Mouse (Mus musculus) hematopoietic stem cell, adult 5-6 weeks (primary cell): Measurements from ENCODE around the gene Smtnl2. TPM values are rescaled to one million over a fixed set of nuclear protein-coding genes. Genes with fewer than 3 reads are reported as not detected.
"Not testable (repeated sequence)": the region's sequence is repeated elsewhere in the genome, so short reads cannot be mapped to it uniquely, and the experiment has no call there.

Experiments
- ATAC-seq, 2 experiments: fragments of 125-278 bp in 1 of 2; replicated peaks in 1 of 2; 2 replicates each; pipeline ENCODE4 v1.8.0; 2016 to 2017; ENCODE audit warnings: inconsistent platforms in 2 of 2, mild to moderate bottlenecking in 2 of 2, moderate number of reproducible peaks in 2 of 2, low read depth in 1 of 2, moderate TSS enrichment in 1 of 2; ENCODE audit not compliant: low FRiP score in 2 of 2, poor library complexity in 2 of 2, severe bottlenecking in 2 of 2, insufficient read depth in 1 of 2, low TSS enrichment in 1 of 2
- total RNA-seq: library from RNA; stranded (forward); fragments of 172-1452, 232-1000 nt; gene quantifications from 2 replicates; pipeline ENCODE4 v1.2.3, GENCODE M21; 2017

The Smtnl2 gene
- 0.35 and 0.44 TPM in 2 replicates for total RNA-seq

DNA sequence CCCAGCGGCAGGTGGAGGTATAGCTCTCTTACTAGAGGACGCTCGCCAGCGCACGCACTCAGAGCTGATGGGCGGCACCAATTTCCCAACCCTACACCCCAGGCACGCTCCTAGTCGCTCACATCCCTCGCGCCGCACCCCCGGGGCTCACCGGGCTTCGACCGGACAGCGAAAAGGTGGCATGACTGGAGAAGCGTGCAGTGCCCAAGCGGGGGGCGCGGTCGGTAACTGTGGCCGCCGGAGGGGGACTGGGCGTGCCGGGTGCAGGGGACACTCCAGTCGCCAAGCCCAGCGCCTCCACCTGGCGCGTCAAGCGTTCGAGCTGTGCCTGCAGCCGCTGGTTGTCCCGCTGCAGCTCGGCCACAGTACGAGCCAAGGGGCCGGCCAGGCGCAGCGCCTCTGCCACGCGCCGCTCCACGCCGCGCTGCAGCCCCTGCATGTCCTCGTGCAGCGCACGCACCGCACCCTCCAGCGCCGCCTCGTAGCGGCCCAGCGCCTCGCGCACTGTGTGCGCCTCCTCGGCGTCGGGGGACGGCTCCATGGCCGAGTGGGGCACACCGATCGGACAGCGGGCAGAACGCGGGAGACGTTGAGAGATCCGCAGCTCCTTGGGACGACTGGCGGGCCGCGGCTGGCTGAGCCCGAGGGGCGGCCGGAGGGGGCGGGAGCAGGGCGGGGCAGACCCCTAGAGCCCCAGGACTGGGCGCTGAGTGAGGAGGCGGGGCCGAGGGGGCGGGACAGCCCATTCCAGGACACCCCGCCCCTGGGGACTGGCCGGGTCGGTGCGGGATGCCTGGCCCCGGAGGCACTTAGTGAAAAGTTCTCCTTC is at the start of gene Smtnl2:
Gene Smtnl2 (minus strand): TSS at position 621 of the 829 bp plus-strand sequence.
- ATAC-seq = peak; percentile 72 to 75

DNA sequence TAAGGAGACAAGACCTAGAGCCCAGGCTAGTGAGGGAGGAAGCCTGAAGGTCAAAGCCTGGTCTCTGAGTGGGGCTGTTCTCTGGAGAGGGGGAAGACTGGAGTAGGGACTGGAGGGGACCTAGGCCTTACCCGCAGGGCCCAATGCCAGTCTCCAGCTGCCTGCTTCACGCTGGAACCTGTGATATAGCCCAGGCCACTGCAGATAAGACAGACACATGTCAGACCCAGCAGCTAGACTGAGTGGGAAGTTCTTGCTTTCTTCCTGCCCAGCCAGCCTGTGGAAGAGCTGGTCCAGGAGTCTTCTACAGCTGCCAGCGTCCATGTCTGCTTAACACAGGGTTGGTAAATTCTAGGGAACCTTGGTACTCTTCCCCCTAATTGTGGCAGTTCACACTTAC is 47.0 kb upstream of the Smtnl2 start:
- ATAC-seq = no peak; a peak in 1 of 4 replicates

DNA sequence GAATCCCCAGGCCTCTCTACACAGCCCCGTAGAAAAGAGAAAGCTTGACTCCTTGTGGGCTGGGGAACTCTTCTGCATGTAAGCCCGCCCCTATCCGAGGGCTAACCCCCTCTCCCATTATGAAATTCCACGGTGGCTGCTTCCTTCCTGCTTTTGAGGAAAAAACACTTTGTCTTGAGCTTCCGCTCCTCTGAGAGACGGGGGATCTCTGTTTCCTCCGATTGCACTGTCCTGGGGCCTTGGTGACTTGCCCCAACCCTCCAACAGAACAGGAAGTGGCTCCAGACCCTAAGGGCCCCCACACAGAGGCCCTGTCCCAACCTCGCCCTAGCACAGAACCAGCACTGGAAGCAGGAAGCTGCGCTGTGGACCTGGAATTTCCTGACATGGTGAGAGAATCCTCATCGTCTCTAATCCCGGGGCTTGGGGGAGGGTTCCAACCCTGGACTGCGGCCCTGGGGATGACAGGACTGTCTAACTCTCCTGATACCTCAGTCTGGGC is 46.5 kb upstream of the Smtnl2 start:
- peak; percentile 34 to 57; a peak in 3 of 4 replicates for ATAC-seq

DNA sequence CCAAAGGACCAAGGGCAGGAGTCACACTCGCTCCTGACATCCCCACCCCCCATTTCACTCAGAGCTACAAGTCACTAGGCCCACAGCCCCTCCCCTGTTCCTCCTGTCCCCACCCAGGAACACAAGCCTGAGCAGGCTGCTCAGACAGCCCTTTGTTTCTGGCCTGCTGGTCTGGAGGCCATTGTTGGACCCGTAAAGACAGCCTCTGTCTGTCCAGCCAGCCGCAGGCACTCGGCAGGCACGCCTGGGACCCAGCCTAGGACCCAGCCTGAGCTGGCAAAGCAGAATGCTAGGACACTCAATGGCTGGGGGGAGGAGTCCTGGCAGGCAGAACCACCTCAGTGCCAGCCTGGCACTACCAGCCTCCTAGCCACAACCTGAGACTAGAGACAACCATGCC is 44.2 kb upstream of the Smtnl2 start:
- no peak for ATAC-seq

DNA sequence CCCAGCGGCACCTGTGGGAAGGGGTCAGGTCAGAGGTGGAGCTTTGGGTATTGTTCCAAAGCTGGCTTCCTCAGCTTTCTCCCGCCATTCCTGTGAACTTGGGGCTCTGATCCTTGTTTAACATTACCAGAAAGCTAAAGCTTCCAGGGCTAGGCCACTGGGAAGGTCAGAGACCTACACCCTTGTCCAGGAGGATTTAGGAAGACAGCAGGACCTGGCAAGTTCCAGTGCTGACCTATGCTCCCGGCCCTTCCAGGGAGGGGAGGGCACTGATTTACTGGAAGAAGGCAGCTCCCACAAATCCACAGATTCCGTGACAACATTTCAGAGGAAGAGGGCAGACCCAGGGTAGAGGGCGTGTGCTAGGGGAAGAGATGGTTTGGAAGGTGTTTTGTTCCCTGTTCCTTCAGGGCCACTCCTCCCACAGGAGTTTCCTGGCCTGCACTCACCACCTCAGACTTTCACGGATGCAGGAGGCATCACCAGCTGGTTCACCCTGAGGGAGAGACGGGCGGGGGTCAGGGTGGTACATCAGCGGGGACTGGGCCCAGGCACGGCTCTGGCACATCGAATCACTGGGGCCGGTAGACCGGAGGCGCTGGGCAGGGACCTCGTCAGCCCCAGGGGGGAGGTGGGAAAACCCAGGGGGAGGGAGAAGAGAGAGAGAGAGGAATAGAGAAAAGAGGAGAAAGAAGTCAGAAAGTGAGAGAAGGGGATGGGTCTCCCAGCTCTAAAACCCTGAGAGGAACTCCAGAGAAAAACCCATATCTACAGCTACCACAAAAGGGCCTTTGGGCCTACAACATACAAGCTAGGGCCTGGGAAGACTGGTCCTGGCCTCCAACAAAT is 41.8 kb upstream of the Smtnl2 start:
- ATAC-seq = no peak

DNA sequence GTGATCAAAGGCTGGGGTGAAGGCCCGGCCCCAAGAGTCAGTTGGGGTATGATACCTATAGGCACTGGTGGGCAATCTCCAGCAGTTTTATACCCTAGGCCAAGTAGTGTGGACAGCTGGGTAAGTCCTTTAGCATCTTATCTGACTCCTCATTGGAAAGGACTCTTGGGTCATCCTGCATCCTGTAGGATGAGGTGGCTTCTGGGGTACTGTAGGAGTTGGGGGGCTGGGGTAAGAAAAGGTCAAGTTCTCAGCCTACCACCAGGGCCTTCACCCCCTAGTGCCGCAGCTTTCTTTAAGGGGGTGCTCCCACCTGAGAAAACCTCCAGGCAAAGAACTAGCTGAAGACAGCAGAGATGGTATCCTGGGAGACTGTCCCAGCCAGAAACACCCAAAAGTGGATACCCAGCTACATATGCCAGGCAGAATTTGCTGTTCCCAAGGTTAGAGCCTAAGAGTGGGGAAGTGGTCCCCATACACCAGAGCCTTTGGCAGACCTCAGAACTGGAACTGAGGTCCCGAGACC is 40.7 kb upstream of the Smtnl2 start:
- ATAC-seq = no peak

DNA sequence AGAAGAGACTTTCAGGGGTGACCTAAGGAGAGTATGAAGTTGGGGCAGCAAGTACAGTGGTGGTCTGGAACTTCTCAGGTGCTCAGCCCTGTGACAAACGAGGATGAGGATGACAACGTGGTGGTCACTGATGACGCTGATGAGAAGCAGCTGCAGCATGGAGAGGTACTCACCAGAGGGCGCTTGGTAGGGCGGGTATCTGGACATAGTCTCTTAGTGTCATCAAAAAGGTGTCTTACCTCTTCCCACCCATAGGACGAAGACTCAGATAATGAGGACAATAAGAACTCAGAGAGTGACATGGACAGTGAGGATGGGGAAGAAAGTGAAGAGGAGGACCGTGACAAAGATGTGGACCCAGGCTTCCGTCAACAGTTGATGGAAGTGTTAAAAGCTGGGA is 36.0 kb upstream of the Smtnl2 start:
- peak; percentile 17 to 25; a peak in 1 of 4 replicates for ATAC-seq

DNA sequence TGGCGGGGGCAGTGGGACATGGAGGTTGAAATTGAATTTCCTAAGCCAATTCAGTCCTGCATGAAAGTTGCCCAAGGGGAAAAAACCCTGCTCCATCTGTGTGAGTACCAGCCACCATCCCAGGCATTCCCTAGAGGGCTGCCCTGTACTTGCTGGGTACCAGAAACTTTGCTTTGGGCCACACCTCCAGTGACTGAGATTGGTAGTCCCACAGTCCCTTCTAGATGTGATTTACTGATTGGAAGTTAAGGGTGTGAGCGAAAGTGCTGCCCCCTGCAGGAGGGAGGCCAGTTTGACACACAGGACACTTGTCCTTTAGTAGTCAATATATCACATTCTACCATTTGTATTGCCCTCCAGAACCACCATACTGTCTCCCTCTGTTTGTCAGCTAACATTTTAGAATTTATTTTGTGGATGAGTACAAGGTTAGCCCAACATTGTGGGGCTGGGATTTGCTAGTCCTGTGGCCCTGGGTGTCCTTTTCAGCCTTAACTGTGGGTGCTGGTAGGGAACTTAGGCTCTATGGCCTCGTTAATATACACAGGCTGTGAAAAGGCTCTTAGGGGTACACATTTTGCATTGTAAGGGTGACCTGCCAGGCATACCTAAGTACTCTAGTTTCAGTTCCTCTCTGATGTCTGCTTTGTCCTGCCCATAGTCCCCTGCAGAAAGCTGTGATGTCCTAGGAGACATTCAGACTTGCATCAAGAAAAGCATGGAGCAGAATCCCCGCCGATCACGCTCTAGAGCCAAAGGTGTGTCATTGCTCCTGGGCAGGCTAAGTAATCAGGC is 35.0 kb upstream of the Smtnl2 start:
- peak in 1 of 2 experiments; percentile 56; a peak in 1 of 4 replicates for ATAC-seq

DNA sequence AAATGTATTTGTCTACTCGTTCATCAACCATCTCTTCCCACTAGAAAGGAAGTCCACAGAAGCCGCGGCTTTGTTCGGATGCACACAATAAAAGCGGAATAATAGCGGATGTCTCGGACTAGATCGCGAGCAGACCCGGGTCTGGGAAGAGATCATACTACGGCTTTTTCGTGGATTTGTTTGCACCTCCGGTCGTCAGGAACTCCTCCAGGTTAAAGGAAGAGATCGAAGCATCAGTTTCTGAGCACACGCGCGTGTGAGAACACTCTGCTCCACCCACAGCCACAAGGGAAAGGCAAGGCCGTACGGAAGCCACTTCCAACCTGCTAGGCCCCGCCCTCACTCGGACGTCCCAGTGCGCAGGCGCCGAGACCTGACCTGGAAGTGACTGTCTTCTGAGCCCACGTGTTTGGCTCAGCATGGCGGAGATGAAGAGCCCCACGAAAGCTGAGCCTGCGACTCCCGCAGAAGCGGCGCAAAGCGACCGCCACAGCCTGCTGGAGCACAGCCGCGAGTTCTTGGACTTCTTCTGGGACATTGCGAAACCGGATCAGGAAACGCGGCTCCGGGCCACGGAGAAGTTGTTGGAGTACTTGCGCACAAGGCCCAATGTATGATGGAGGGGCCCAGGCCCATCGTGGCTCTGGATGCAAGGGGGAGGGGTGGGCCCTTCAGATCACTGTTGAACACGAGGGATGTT is 29.6 kb upstream of the Smtnl2 start, which contains the start of gene Mybbp1a:
Gene Mybbp1a (plus strand): TSS at position 391 of the 700 bp plus-strand sequence.
- peak; percentile 93 to 95 for ATAC-seq

DNA sequence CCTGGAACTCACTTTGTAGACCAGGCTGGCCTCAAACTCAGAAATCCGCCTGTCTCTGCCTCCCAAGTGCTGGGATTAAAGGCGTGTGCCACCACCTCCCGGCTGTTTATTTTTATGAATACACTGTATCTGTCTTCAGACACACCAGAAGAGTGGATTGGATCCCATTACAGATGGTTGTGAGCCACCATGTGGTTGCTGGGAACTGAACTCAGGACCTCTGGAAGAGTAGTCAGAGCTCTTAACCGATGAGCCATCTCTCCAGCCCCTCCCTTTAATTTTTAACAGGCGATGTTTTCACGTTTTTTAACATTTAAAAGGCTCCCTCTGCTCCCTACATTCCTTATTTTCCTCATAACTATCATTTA is 29.1 kb upstream of the Smtnl2 start:
- ATAC-seq = not testable (repeated sequence)

DNA sequence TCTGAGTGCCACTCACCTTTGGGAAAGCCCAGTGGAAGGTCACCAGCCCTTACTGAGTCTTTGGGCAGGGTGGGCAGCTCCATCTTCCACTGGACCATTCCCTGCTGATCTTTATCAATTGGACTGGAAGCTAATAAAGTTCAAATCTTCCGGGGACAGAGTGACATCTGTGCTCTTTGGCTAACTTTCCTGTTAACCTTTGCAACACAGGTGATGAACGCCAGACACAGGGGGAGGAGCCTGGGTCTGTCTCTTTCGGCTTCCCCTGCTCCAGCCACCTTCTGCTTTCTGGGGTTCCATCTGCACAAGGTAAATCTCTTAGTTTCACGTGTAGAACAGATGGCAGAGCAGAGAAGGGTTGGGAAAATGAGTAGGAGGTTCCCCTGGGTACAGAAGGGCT is 26.9 kb upstream of the Smtnl2 start:
- ATAC-seq = no peak

DNA sequence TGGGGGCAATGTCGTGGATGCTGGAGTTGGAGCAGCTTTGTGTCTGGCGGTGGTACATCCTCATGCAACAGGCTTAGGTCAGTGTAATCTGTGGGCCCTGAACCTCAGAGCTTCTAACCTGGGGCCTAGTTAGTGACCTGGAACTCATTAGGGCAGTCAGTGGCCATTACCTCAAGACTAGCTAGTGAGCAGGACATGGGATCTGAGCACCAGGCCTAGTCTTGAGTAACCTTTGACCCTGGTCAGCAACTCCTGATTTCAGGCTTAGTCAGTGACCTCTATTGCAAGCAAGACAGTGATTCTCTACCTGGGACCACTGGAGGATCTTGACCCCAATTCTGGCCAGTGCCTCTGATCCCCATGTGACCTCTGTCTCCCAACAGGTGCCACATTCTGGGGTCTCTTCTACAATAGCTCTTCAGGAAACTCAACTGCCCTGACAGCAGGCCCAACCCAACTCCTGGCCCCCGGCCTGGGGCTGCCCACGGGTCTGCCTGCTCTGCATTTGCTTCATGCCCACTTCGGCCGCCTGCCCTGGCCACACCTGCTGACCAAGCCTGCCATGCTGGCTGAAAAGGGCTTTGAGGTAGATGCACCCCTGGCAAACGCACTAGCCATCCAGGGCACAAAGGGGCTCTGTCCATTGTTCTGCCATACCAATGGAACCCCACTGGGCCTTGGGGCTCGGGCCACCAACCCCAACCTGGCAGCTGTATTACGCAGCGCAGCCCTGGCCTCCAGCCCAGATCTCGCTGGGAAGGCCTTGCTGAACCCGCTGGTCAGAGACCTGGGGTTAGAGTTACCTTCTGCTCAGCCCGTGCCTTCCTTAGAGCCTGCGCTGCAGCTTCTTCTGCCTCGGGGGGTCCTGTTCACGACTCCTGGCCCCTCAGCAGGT is 25.5 kb upstream of the Smtnl2 start:
- no peak for ATAC-seq

DNA sequence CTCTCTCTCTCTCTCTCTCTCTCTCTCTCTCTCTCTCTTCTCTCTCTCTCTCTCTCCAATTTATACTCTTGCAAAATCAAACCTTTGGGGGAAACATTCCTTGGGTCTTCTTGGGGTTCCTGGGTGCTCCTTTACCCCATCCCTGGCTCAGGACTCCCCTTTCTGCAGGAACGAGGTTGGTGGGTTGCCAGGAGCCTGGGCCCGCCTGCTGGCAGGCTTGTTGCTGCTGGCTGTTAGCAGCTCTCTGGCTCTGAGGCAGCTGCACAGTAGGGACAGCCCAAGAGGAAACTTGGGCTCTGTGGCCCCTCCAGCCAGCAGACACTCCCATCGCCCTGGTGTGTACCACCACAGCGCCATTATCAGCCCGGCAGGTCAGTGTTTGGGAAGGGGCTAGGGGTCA is 24.8 kb upstream of the Smtnl2 start:
- no peak for ATAC-seq

DNA sequence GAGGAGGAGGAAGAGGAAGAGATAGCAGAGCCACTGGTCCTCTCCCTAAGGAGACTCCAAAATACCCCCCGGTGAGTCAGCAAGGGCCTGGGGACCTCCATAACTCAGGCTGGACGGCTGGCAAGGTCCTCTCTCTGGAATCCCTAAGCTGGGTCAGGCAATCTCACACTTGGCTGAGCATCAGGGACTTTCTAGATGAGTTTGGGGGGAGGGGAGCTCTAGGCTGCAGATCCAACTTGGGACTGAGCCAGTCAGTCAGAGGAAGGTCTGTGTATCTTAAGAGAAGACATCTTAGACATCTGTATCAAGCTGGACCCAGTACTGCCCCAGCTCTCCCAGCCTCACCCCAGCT is 24.2 kb upstream of the Smtnl2 start:
- no peak for ATAC-seq

DNA sequence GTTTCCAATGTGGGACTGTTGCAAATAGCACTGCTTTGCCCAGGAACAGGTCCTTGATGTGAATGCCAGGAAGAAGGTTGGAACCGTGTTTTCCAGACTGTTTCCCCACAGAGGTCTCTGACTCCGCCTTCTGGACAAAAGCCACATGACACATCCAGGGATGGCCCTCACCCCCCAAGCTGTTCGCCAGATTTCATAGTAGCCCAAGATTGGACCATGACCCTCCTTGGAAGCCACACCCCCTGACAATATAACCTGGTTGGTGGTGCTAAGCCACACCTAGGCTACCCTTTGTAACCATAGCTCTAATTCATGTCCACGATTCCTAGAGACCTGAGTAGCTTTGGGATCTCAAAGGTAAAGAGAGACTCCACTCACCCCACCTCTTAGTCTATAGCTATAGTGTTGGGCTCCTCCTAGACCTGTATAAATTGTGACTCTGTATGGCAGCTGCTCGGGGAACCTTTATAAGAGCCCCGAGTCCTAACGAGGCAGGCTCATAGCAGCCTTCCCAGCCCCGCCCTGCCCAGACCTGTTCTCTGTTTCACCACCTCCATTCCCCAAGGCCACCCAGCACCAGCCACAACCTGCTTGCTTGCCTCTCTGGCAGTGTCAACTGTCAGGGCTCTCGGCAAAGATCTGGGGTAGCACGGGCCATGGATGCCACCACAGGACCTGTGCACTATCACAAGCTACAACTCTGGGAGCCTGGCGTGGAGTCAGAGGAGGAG is 23.6 kb upstream of the Smtnl2 start, which contains the start of gene Ggt6:
Gene Ggt6 (plus strand): TSS at position 564 of the 731 bp plus-strand sequence.
- ATAC-seq = no peak
